Mouse (Mus musculus): Measurements from ENCODE around the gene Arhgef17. TPM values are rescaled to one million over a fixed set of nuclear protein-coding genes. Genes with fewer than 3 reads are reported as not detected.

The Arhgef17 gene
- 13.9 and 14.4 TPM in 2 replicates for polyA plus RNA-seq (2015; fragmentation: Nextera tagmentation; extraction: Ambion mirVana)

GRCm38 (mm10) chr7:100931926-100932480, at the start of gene Arhgef17:
Gene Arhgef17, minus strand, starts transcription at chr7:100932107.
- Histone ChIP-seq H3K4me2 (peak within 1 kb of the TSS; percentile 89), H3K9me3 (no peaks in the 10 kb centered on the region), H3K9ac (peak within 1 kb of the TSS; percentile 33), H3K4me3 (peak within 1 kb of the TSS; percentile 43), H3K36me3 (replicated peaks) (no peaks in the 10 kb centered on the region), H3K4me1 (peaks cover 38% of the 10 kb centered on the region), H3K27ac (peak within 1 kb of the TSS; percentile 67), H3K27me3 (replicated peaks) (peaks cover 48% of the 10 kb centered on the region)
- ATAC-seq (replicated peaks): peak; percentile 70
- WGBS: 0% methylated on average over 34 of the region's 35 CpGs

GRCm38 (mm10) chr7:100979175-100979574, 47.3 kb upstream of the Arhgef17 start:
- H3K9me3 ChIP-seq: no peaks in the 10 kb centered on the region
- no peak overlapping the region for H3K27ac ChIP-seq
- H3K36me3 ChIP-seq (replicated peaks): no peaks in the 10 kb centered on the region
- H3K9ac ChIP-seq: no peak overlapping the region
- peaks cover 14% of the 10 kb centered on the region for H3K27me3 ChIP-seq (replicated peaks)
- H3K4me1 ChIP-seq: peaks cover 8% of the 10 kb centered on the region
- no peak overlapping the region for H3K4me2 ChIP-seq
- 53% methylated on average over 2 of the region's 2 CpGs for WGBS
- H3K4me3 ChIP-seq: no peak overlapping the region
- ATAC-seq (replicated peaks): no peak

GRCm38 (mm10) chr7:100978171-100978570, 46.3 kb upstream of the Arhgef17 start:
- WGBS: 90% methylated on average over 5 of the region's 5 CpGs
- H3K27me3 ChIP-seq (replicated peaks): peaks cover 24% of the 10 kb centered on the region
- no peak overlapping the region for H3K4me3 ChIP-seq
- no peak overlapping the region for H3K27ac ChIP-seq
- no peak overlapping the region for H3K4me2 ChIP-seq
- no peak for ATAC-seq (replicated peaks)
- H3K36me3 ChIP-seq (replicated peaks): no peaks in the 10 kb centered on the region
- H3K9me3 ChIP-seq: no peaks in the 10 kb centered on the region
- H3K4me1 ChIP-seq: peaks cover 10% of the 10 kb centered on the region
- H3K9ac ChIP-seq: no peak overlapping the region

DNA sequence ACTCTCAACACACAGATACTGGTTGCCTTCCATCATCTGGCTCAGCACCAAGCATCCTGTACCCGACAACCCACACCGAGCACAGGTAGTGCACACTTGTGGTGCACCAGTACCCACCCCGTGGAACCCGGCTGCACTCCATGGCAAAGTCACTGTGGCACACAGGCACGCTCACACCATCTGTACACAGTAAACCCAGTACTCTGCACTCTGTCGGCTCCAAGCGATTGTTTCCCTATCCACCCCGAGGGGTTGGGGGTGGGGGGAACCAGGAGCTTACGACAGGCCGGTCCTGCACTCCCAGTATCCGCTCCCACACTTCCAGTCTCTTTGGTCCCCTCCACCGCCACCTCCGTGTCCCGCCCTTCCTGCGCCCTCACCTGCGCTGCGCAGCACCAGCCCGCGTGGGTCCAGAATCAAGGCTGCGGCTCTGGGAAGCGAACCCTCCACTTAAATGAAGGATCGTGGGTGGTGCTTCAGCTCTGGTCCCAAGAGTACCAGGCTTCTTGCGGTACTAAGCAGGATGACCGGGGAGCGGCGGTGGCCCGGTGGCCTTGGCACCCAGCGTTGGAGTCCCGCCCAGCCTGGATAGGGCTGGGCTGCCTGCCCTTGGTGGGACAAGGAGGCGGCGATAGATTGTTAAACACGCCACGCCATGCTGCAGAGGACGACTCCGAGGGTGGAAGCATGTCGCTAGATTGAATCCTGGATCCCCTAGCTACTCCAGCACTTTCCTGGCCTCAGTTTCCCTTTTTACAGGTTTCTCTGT, 42.4 kb upstream of the Arhgef17 start, which contains the start of gene P2ry6:
Gene P2ry6, minus strand, starts transcription at position 515 of the 769 bp plus-strand sequence.
- Histone ChIP-seq H3K9ac (no peak within 1 kb of the TSS), H3K27ac (no peak within 1 kb of the TSS), H3K4me3 (peak within 1 kb of the TSS; percentile 30), H3K27me3 (replicated peaks) (peaks cover 31% of the 10 kb centered on the region), H3K36me3 (replicated peaks) (no peaks in the 10 kb centered on the region), H3K9me3 (no peaks in the 10 kb centered on the region), H3K4me2 (peak within 1 kb of the TSS; percentile 51), H3K4me1 (peaks cover 10% of the 10 kb centered on the region)
- 5% methylated on average over 36 of the region's 36 CpGs for WGBS
- ATAC-seq (replicated peaks): peak; percentile 50; the same call in 1 of the 2 replicates

- no peak for ATAC-seq (replicated peaks)
- peaks cover 10% of the 10 kb centered on the region for H3K4me1 ChIP-seq
These were observed 41.0 kb upstream of the Arhgef17 start for GRCm38 (mm10) chr7:100972875-100973274.

GRCm38 (mm10) chr7:100968874-100969659, 37.2 kb upstream of the Arhgef17 start:
- Histone ChIP-seq H3K4me3 (no peak overlapping the region), H3K27ac (no peak overlapping the region), H3K36me3 (replicated peaks) (no peaks in the 10 kb centered on the region), H3K9me3 (no peaks in the 10 kb centered on the region), H3K27me3 (replicated peaks) (peaks cover 15% of the 10 kb centered on the region), H3K4me2 (no peak overlapping the region), H3K9ac (no peak overlapping the region), H3K4me1 (peaks cover 1% of the 10 kb centered on the region)
- ATAC-seq (replicated peaks): no peak
- WGBS: 78% methylated on average over 10 of the region's 10 CpGs

More at GRCm38 (mm10) chr7:100972875-100973274, 41.0 kb upstream of the Arhgef17 start:
- no peaks in the 10 kb centered on the region for H3K36me3 ChIP-seq (replicated peaks)
- no peak overlapping the region for H3K4me3 ChIP-seq
- H3K27ac ChIP-seq: no peak overlapping the region
- H3K9ac ChIP-seq: no peak overlapping the region
- WGBS: 48% methylated on average over 3 of the region's 3 CpGs
- H3K4me2 ChIP-seq: no peak overlapping the region
- H3K27me3 ChIP-seq (replicated peaks): peaks cover 31% of the 10 kb centered on the region
- H3K9me3 ChIP-seq: no peaks in the 10 kb centered on the region

GRCm38 (mm10) chr7:100968376-100968775, 36.5 kb upstream of the Arhgef17 start:
- Histone ChIP-seq H3K9me3 (no peaks in the 10 kb centered on the region), H3K4me2 (no peak overlapping the region), H3K36me3 (replicated peaks) (no peaks in the 10 kb centered on the region), H3K4me1 (0 out of 2 replicates have a peak, but pooled peaks cover under 1% of the 10 kb centered on the region), H3K27ac (no peak overlapping the region), H3K27me3 (replicated peaks) (peaks cover 8% of the 10 kb centered on the region), H3K9ac (no peak overlapping the region), H3K4me3 (no peak overlapping the region)
- 76% methylated on average over 6 of the region's 6 CpGs for WGBS
- no peak for ATAC-seq (replicated peaks)

- no peaks in the 10 kb centered on the region for H3K36me3 ChIP-seq (replicated peaks)
- no peak overlapping the region for H3K9ac ChIP-seq
- 90% methylated on average over 9 of the region's 9 CpGs for WGBS
- no peak overlapping the region for H3K4me3 ChIP-seq
- H3K27me3 ChIP-seq (replicated peaks): peaks cover 3% of the 10 kb centered on the region; the same call in 1 of the 2 replicates
- no peak overlapping the region for H3K4me2 ChIP-seq
- no peak for ATAC-seq (replicated peaks)
- no peaks in the 10 kb centered on the region for H3K9me3 ChIP-seq
- H3K27ac ChIP-seq: no peak overlapping the region
- 0 out of 2 replicates have a peak, but pooled peaks cover 2% of the 10 kb centered on the region for H3K4me1 ChIP-seq
These were observed 35.9 kb upstream of the Arhgef17 start for GRCm38 (mm10) chr7:100967850-100968249.

GRCm38 (mm10) chr7:100966014-100966413, 34.1 kb upstream of the Arhgef17 start:
- H3K27me3 ChIP-seq (replicated peaks): no peaks in the 10 kb centered on the region
- no peaks in the 10 kb centered on the region for H3K9me3 ChIP-seq
- H3K4me2 ChIP-seq: no peak overlapping the region
- no peak overlapping the region for H3K4me3 ChIP-seq
- H3K36me3 ChIP-seq (replicated peaks): no peaks in the 10 kb centered on the region
- no peak for ATAC-seq (replicated peaks)
- H3K4me1 ChIP-seq: 0 out of 2 replicates have a peak, but pooled peaks cover 2% of the 10 kb centered on the region
- WGBS: 70% methylated on average over 6 of the region's 7 CpGs
- H3K27ac ChIP-seq: no peak overlapping the region
- H3K9ac ChIP-seq: no peak overlapping the region

GRCm38 (mm10) chr7:100965079-100965478, 33.2 kb upstream of the Arhgef17 start:
- 23% methylated on average over 4 of the region's 4 CpGs for WGBS
- no peak for ATAC-seq (replicated peaks)
- 0 out of 2 replicates have a peak, but pooled peaks cover 2% of the 10 kb centered on the region for H3K4me1 ChIP-seq

DNA sequence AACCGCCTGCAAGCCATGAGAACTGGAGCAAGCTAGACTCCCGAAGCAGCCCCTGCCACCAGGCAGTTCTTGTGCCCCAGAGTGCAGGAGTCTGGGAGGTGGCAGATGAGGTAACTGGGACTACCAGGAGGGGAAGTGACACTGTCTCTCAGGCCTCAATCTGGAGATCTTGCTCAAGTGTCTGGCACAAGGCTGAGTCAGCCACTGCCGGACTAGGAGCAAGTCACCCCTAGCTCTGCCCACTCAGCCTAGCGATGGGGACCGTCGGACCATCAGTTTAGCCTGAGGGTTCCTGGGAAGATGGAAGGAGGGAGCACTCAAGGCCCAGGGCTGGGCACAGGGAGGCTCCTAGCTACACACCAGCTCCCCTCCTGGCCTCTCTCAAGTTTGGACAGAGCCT, 32.3 kb upstream of the Arhgef17 start:
- WGBS: 81% methylated on average over 6 of the region's 6 CpGs
- Histone ChIP-seq H3K27ac (no peak overlapping the region), H3K9ac (no peak overlapping the region), H3K36me3 (replicated peaks) (no peaks in the 10 kb centered on the region), H3K4me3 (no peak overlapping the region), H3K4me1 (0 out of 2 replicates have a peak, but pooled peaks cover 2% of the 10 kb centered on the region), H3K27me3 (replicated peaks) (no peaks in the 10 kb centered on the region), H3K9me3 (no peaks in the 10 kb centered on the region), H3K4me2 (no peak overlapping the region)
- no peak for ATAC-seq (replicated peaks)

More at GRCm38 (mm10) chr7:100965079-100965478, 33.2 kb upstream of the Arhgef17 start:
- Histone ChIP-seq H3K9ac (no peak overlapping the region), H3K27ac (no peak overlapping the region), H3K9me3 (no peaks in the 10 kb centered on the region), H3K36me3 (replicated peaks) (no peaks in the 10 kb centered on the region), H3K27me3 (replicated peaks) (no peaks in the 10 kb centered on the region), H3K4me3 (no peak overlapping the region), H3K4me2 (no peak overlapping the region)

- H3K9me3 ChIP-seq: no peaks in the 10 kb centered on the region
- H3K4me3 ChIP-seq: no peak overlapping the region
- no peak overlapping the region for H3K27ac ChIP-seq
- ATAC-seq (replicated peaks): no peak
- no peaks in the 10 kb centered on the region for H3K36me3 ChIP-seq (replicated peaks)
- no peak overlapping the region for H3K9ac ChIP-seq
- no peak overlapping the region for H3K4me2 ChIP-seq
- WGBS: 49% methylated on average over 8 of the region's 8 CpGs
- H3K27me3 ChIP-seq (replicated peaks): no peaks in the 10 kb centered on the region
- H3K4me1 ChIP-seq: 0 out of 2 replicates have a peak, but pooled peaks cover 2% of the 10 kb centered on the region
These were observed 31.5 kb upstream of the Arhgef17 start for GRCm38 (mm10) chr7:100963381-100963780.
